Comparison of ENCODE assay signal across 9 mouse cellular contexts in the genomic region with DNA sequence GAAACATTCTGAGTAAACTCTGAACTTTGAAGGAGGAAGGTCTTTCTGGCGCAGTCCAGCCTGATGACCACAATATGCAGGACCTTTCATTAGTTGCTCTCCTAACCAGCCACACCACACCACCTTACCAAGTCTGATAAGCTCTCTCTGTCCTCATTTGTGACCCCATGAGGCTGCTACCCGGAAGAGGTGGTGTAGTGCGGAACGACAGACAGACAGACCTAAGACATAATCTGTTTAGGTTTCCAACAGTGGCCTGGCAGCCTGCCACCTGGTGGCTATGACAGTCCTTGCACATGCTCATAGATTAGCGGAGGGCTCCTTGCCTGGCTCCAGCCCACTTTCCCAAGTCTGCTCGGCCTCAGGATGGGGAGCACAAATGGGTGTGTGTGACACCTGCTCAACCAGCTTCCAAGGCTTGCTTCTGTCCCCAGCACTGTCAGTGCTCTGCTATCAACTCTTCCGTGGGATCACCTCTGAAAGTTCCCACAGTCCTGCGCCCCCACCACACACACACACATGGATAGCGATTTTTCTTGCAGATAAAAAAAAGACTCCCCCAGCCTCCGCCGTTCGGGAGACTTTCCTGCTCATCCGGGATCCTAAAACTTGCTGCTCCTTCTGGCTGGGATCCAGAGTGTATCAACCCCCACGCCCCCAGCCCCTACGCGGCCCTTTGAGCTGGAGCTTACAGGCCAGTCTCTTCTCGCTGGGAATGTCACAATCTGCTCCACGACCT. TPM values are rescaled to one million over a fixed set of nuclear protein-coding genes. Genes with fewer than 3 reads are reported as not detected.
DNase-seq lines count a peak whose midpoint lies in the region; ATAC-seq and TF ChIP-seq lines count a peak whose summit lies in the region.
"Had no signal": no experiment of that assay in that cellular context is flagged by ENCODE, and none has a peak within 500 bp of the region (broad histone marks: within the 10 kb centered on the region; RNA-seq: fewer than 3 reads in every experiment).

No protein-coding gene starts in this region.

- ATAC-seq in activated CD4-positive, CD25-positive, alpha-beta regulatory T cell, adult 4 months: peak; percentile 71

- H3K36me3 ChIP-seq in hindbrain, embryonic 10.5 days: no peaks in the 10 kb centered on the region
- no peaks in the 10 kb centered on the region for H3K36me3 ChIP-seq in midbrain, embryonic 10.5 days

- no peak for TF ChIP-seq POLR2A in embryonic fibroblast, embryonic 13.5 days (IDR thresholded peaks at IDR 0.05; ENCODE audit: low read depth, low read length)

- DNase-seq in cerebellum, postnatal 10 days: peak; percentile 86 to 89
- DNase-seq in cerebellum, adult 11 months: no peak
- DNase-seq in hindbrain, embryonic 10.5 days (ENCODE audit: low spot score): peak; percentile 75
- DNase-seq in left cerebral cortex, postnatal 14 days (ENCODE audit: low spot score in 2 of 2): peak; percentile 75 to 79
- peak; percentile 73 for DNase-seq in midbrain, embryonic 10.5 days (ENCODE audit: low spot score)
- DNase-seq in spleen, postnatal 14 days (ENCODE audit: low spot score in 2 of 2): peak; percentile 40 to 71

- TF ChIP-seq CTCF in embryonic fibroblast, embryonic 13.5 days (IDR thresholded peaks at IDR 0.05; ENCODE audit: borderline replicate concordance, insufficient read depth, low read length): peak; percentile 79

- intact Hi-C loops in left cerebral cortex, postnatal 14 days (cut with DNase I): loop anchor here (2.0 kb wide), 1 partner anchor 55 kb away; a partner anchor contains a TSS

- no peak overlapping the region for H3K27ac ChIP-seq in embryonic fibroblast, embryonic 13.5 days (ENCODE audit: insufficient read depth, low read length)
- H3K27ac ChIP-seq in hindbrain, embryonic 10.5 days: no peak overlapping the region
- H3K27ac ChIP-seq in midbrain, embryonic 10.5 days (replicated peaks): no peak overlapping the region

- H3K9me3 ChIP-seq in hindbrain, embryonic 10.5 days: no peaks in the 10 kb centered on the region
- no peaks in the 10 kb centered on the region for H3K9me3 ChIP-seq in midbrain, embryonic 10.5 days (replicated peaks)

- H3K4me1 ChIP-seq in embryonic fibroblast, embryonic 13.5 days (ENCODE audit: control insufficient read depth, insufficient read depth, low read length): no peaks in the 10 kb centered on the region
- H3K4me1 ChIP-seq in hindbrain, embryonic 10.5 days (replicated peaks): peaks cover 68% of the 10 kb centered on the region
- H3K4me1 ChIP-seq in midbrain, embryonic 10.5 days: peaks cover 50% of the 10 kb centered on the region

- peaks cover 86% of the 10 kb centered on the region for H3K27me3 ChIP-seq in hindbrain, embryonic 10.5 days (ENCODE audit: insufficient read depth, poor library complexity, severe bottlenecking)
- H3K27me3 ChIP-seq in midbrain, embryonic 10.5 days (ENCODE audit: low read depth, poor library complexity, severe bottlenecking): peaks cover 97% of the 10 kb centered on the region

- no peak overlapping the region for H3K4me3 ChIP-seq in embryonic fibroblast, embryonic 13.5 days (ENCODE audit: insufficient read depth, low read length)
- H3K4me3 ChIP-seq in hindbrain, embryonic 10.5 days: peak overlapping the region; percentile 42
- peak overlapping the region; percentile 44 for H3K4me3 ChIP-seq in midbrain, embryonic 10.5 days
- H3K4me3 ChIP-seq: myocyte had no signal

- WGBS in hindbrain, embryonic 10.5 days: 21% methylated on average over 18 of the region's 18 CpGs
- WGBS in midbrain, embryonic 10.5 days: 24% methylated on average over 18 of the region's 18 CpGs

RNA-seq across cellular contexts. Expression of a gene that starts 5.6 kb away (rescaled TPM):
- 10 to 100 TPM; 65.9 to 77.3 TPM for polyA plus RNA-seq in activated CD4-positive, CD25-positive, alpha-beta regulatory T cell, adult 4 months (2017; shearing (Covaris generic))
- not detected in 2 replicates for polyA plus RNA-seq in embryonic fibroblast, embryonic 13.5 days (2011; ENCODE audit: insufficient read length, low read depth, missing spikeins)
- polyA plus RNA-seq in hindbrain, embryonic 10.5 days (2016; fragmentation: Nextera tagmentation; extraction: Ambion mirVana): 0.06 and 0.08 TPM in 2 replicates
- not detected for total RNA-seq in left cerebral cortex, postnatal 14 days (2021)
- polyA plus RNA-seq in midbrain, embryonic 10.5 days (2016; fragmentation: Nextera tagmentation; extraction: Ambion mirVana): not detected in 2 replicates

RNA-seq across cellular contexts. Expression of a gene that starts 44.4 kb away (rescaled TPM):
- polyA plus RNA-seq in activated CD4-positive, CD25-positive, alpha-beta regulatory T cell, adult 4 months (2017; shearing (Covaris generic)): 10 to 100 TPM; 63.6 to 87.5 TPM
- 44.1 and 53.6 TPM in 2 replicates for polyA plus RNA-seq in embryonic fibroblast, embryonic 13.5 days (2011; ENCODE audit: insufficient read length, low read depth, missing spikeins)
- 176 and 179 TPM in 2 replicates for polyA plus RNA-seq in hindbrain, embryonic 10.5 days (2016; fragmentation: Nextera tagmentation; extraction: Ambion mirVana)
- total RNA-seq in left cerebral cortex, postnatal 14 days (2021): 1 to 10 TPM; 9.7 to 9.8 TPM
- polyA plus RNA-seq in midbrain, embryonic 10.5 days (2016; fragmentation: Nextera tagmentation; extraction: Ambion mirVana): 178 and 181 TPM in 2 replicates

RNA-seq across cellular contexts. Expression of a gene that starts 56.0 kb away (rescaled TPM):
- under 1 TPM in 1 of 2 experiments, not detected in 1; 0.74 TPM for polyA plus RNA-seq in activated CD4-positive, CD25-positive, alpha-beta regulatory T cell, adult 4 months (2017; shearing (Covaris generic))
- 0.25 TPM in 1 of 2 replicates, not detected in the other for polyA plus RNA-seq in embryonic fibroblast, embryonic 13.5 days (2011; ENCODE audit: insufficient read length, low read depth, missing spikeins)
- polyA plus RNA-seq in hindbrain, embryonic 10.5 days (2016; fragmentation: Nextera tagmentation; extraction: Ambion mirVana): 4.7 and 4.8 TPM in 2 replicates
- total RNA-seq in left cerebral cortex, postnatal 14 days (2021): 10 to 100 TPM; 60.2 to 61.2 TPM
- 2.4 and 2.8 TPM in 2 replicates for polyA plus RNA-seq in midbrain, embryonic 10.5 days (2016; fragmentation: Nextera tagmentation; extraction: Ambion mirVana)

Comparison
In these comparisons a context has a peak if more than half of its experiments do, and no peak if none do; other contexts are left out.
1. RNA of a gene that starts 5.6 kb away (polyA plus RNA-seq): 65.9 to 77.3 TPM in activated CD4-positive, CD25-positive, alpha-beta regulatory T cell, adult 4 months; 0.06 to 0.08 TPM in hindbrain, embryonic 10.5 days, not detected in embryonic fibroblast, embryonic 13.5 days and not detected in midbrain, embryonic 10.5 days; every median in the first group is over 10 times any median in the second.